Mouse (Mus musculus) midbrain, embryonic 10.5 days (tissue): ENCODE data around the gene Nup133. TPM values are rescaled to one million over a fixed set of nuclear protein-coding genes. Genes with fewer than 3 reads are reported as not detected.

Experiments
- DNase-seq: peaks from one replicate; pipeline ENCODE4 v3.0.0-alpha.2; 2017; ENCODE audit warnings: low spot score
- H3K27ac ChIP-seq: fragments of 300-500 bp; sonication (generic); replicated peaks from 2 replicates; pipeline ENCODE4 v1.5.1; 2016; ENCODE audit warnings: mild to moderate bottlenecking
- H3K27me3 ChIP-seq: fragments of 300-500 bp; sonication (generic); 2 replicates; pipeline ENCODE4 v1.6.1; 2016; ENCODE audit warnings: low read depth, mild to moderate bottlenecking; ENCODE audit not compliant: poor library complexity, severe bottlenecking
- H3K36me3 ChIP-seq: fragments of 300-500 bp; sonication (generic); 2 replicates; pipeline ENCODE4 v1.6.1; 2016; ENCODE audit warnings: mild to moderate bottlenecking, moderate library complexity
- H3K4me1 ChIP-seq: fragments of 300-500 bp; sonication (generic); 2 replicates; pipeline ENCODE4 v1.6.1; 2016
- H3K4me3 ChIP-seq: fragments of 300-500 bp; sonication (generic); 2 replicates; pipeline ENCODE4 v1.5.1; 2016; ENCODE audit warnings: mild to moderate bottlenecking, moderate library complexity
- H3K9me3 ChIP-seq: fragments of 300-500 bp; sonication (generic); replicated peaks from 2 replicates; pipeline ENCODE4 v1.6.1; 2016; ENCODE audit warnings: mild to moderate bottlenecking
- WGBS: fragments of 180-500 bp; shearing (Covaris S2); methylation state at CpG from one replicate; pipeline ENCODE4 v1.1.7; 2016; 5-methylcytosine and 5-hydroxymethylcytosine counted together
- polyA plus RNA-seq: library from polyadenylated mRNA; unstranded; fragments of >200 nt; fragmentation: Nextera tagmentation; extraction: Ambion mirVana; gene quantifications from 2 replicates; pipeline ENCODE4 v1.2.1, GENCODE M21; 2016

Gene Nup133
- polyA plus RNA-seq, 1 experiment from 2014 or later: 54.5 TPM

DNA sequence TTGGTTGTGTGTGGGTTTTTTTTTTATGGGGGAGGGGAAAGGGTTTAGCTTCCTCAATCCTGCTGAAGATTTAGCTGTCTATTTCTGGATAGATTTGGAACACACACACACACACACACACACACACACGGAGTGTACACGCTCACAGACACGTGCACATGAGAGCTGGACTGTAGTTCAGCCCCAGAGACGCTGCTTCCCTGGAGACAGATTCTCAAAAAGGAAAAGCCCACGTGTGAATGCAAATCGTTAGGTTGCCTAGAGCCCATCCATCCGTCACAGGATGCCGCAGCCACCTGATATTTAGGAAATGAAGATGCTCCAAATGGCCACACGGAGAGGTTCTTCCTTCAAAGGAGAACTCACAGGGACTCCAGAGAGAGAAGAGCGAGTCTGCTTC, 68.8 kb downstream of the Nup133 start:
- DNase-seq: no peak
- no peak overlapping the region for H3K4me3 ChIP-seq
- H3K27me3 ChIP-seq: peaks cover 25% of the 10 kb centered on the region
- H3K4me1 ChIP-seq: peaks cover 14% of the 10 kb centered on the region
- no peak overlapping the region for H3K27ac ChIP-seq
- H3K36me3 ChIP-seq: no peaks in the 10 kb centered on the region
- WGBS: 75% methylated on average over 10 of the region's 10 CpGs
- no peaks in the 10 kb centered on the region for H3K9me3 ChIP-seq

DNA sequence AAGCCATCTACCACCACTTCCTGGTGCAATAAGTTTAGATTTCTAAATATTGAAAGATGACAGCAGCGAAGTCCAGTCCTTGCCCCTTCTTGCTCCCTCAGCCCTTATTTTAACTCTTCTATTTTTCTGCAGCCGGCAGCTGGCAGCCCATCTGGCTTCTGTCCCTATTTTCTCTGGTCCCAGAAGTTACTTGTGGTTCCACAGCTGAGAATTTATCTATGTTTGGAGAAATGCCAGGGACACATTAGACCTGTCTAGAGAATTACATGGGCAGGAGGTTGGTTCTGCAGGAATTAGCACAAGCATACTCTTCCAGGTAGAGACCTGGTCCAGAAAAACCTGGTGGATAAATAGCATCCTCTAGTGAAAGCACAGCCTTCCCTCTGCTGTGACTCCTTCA, 71.2 kb downstream of the Nup133 start:
- Histone ChIP-seq H3K27me3 (peaks cover 1% of the 10 kb centered on the region; the same call in 1 of the 2 replicates), H3K36me3 (no peaks in the 10 kb centered on the region), H3K27ac (no peak overlapping the region), H3K4me1 (no peaks in the 10 kb centered on the region), H3K9me3 (no peaks in the 10 kb centered on the region), H3K4me3 (no peak overlapping the region)
- no peak for DNase-seq
- WGBS: 89% methylated on average over 2 of the region's 2 CpGs

DNA sequence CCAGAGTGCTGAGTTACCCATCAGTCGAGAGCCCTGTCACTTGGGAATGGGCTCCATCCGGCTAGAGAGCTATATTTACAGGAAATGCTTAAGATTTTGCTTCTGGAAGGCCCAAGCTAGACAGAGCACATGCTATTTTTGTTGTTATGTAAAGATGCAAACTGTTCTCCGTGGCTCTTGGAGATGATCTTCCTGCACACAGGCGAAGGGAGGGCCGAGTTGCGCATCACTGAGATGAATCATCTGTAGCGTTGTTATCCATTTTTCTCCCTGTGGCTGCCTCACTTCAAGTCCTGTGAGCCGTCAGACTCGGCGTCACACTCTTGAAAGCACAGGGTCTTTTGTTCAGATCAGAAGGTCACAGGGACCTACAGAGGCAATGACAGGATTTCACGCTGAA, 74.7 kb downstream of the Nup133 start:
- no peak overlapping the region for H3K4me3 ChIP-seq
- H3K27ac ChIP-seq: no peak overlapping the region
- WGBS: 82% methylated on average over 11 of the region's 11 CpGs
- no peaks in the 10 kb centered on the region for H3K4me1 ChIP-seq
- no peaks in the 10 kb centered on the region for H3K36me3 ChIP-seq
- no peaks in the 10 kb centered on the region for H3K27me3 ChIP-seq
- no peaks in the 10 kb centered on the region for H3K9me3 ChIP-seq
- no peak for DNase-seq

DNA sequence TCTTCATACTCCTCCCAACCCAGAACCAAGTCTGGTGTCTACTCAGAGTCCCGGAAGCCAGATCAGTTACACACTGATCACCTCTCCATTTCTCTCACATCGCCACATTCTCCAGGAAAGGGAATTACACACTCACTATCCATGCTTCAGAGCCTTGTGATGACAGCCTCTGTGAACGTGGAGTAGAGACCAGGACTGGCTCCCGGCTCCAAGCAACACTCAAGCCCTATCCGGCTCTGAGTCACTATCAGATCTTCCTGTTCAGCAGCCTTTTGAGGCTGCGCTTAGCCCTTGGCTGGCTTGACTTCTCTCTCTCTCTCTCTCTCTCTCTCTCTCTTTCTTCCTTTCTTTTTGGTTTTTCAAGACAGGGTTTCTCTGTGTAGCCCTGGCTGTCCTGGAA, 75.7 kb downstream of the Nup133 start:
- Histone ChIP-seq H3K4me1 (no peaks in the 10 kb centered on the region), H3K27ac (no peak overlapping the region), H3K4me3 (no peak overlapping the region), H3K27me3 (no peaks in the 10 kb centered on the region), H3K36me3 (no peaks in the 10 kb centered on the region), H3K9me3 (no peaks in the 10 kb centered on the region)
- no peak for DNase-seq
- WGBS: 87% methylated on average over 6 of the region's 6 CpGs

DNA sequence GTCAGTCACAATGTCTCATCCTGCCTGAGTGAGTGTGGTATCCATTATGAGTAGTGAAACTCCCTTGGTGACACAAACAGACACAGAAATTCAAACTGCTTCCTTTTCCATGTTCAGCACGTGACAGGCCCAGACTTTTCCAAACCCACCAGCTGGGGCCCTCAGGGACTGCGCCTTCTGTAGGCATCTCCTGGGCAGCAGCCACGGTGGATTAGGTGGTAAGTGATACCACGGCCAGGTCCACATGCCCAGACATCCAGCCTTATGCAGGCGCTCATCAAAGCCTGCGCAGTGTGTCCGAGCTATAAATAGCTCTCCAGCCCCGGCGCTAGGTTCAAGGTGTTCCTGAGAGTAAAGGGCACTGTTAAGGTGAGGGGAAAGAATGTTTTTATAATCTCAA, 77.0 kb downstream of the Nup133 start:
- DNase-seq: no peak
- Histone ChIP-seq H3K27me3 (no peaks in the 10 kb centered on the region), H3K36me3 (no peaks in the 10 kb centered on the region), H3K9me3 (no peaks in the 10 kb centered on the region), H3K4me1 (0 out of 2 replicates have a peak, but pooled peaks cover 2% of the 10 kb centered on the region), H3K27ac (no peak overlapping the region), H3K4me3 (no peak overlapping the region)
- WGBS: 87% methylated on average over 9 of the region's 9 CpGs

DNA sequence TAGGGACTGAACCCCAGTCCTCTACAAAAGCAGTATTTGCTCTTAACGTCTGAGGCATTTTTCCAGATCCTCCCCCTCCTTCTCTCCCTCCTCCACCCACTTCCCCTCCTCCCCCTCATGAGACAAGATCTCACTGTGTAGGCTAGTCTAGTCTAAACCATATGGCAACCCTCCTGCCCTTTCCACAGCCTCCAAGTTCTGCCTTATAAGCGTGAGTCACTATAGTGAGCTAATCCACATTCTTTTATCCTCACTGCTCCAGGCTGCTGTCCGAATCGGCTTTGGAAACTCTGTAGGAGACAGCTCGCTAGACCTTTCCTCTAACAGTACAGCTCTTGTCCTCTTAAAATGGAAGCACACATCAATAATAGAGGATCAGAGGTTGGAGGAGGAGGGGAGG, 82.1 kb downstream of the Nup133 start:
- H3K4me1 ChIP-seq: peaks cover 12% of the 10 kb centered on the region; the same call in 1 of the 2 replicates
- peaks cover 32% of the 10 kb centered on the region for H3K27me3 ChIP-seq
- no peak overlapping the region for H3K4me3 ChIP-seq
- DNase-seq: no peak
- H3K36me3 ChIP-seq: no peaks in the 10 kb centered on the region
- H3K27ac ChIP-seq: no peak overlapping the region
- 33% methylated on average over 5 of the region's 5 CpGs for WGBS
- H3K9me3 ChIP-seq: no peaks in the 10 kb centered on the region

DNA sequence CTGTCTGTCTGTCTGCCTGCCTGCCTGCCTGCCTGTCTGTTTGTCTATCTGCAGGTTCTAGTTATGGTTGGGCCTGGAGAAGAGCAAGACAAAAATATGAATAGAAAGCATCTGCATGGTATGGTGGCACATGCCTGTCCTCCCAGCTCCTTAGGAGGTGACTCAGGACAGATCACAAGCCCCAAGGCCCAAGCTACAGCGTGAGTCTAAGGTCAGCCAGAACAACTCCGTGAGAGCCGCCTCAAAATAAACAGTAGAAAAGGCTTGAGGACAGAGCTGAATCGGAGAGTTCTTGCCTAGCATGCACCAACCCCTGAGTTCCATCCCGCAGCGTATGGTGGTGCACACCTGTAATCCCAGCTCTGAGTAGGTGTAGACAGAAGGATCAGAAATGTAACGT, 83.3 kb downstream of the Nup133 start:
- H3K27ac ChIP-seq: no peak overlapping the region
- no peaks in the 10 kb centered on the region for H3K36me3 ChIP-seq
- peaks cover 43% of the 10 kb centered on the region for H3K27me3 ChIP-seq
- H3K9me3 ChIP-seq: no peaks in the 10 kb centered on the region
- H3K4me3 ChIP-seq: no peak overlapping the region
- peaks cover 12% of the 10 kb centered on the region; the same call in 1 of the 2 replicates for H3K4me1 ChIP-seq
- 85% methylated on average over 7 of the region's 7 CpGs for WGBS
- no peak for DNase-seq

DNA sequence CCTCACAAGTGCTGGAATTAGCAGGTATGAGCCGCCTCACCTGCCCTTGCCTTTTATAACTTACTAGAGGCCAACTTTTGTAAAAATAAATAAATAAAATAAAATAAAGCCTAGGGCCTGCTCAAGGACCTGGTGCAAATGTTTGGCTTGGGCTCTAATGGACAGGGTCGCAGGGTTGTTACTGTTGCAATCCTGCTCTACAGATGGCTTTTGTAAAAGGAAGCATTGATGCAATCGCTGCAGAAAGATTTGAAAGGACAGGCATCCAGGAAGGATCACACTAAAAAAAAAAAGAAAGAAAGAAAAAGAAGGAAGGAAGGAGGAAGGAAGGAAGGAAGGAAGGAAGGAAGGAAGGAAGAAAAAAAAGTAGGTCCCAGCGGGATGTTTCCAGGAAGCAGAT, 88.7 kb downstream of the Nup133 start:
- H3K27me3 ChIP-seq: peaks cover 51% of the 10 kb centered on the region
- peaks cover 27% of the 10 kb centered on the region for H3K4me1 ChIP-seq
- no peak overlapping the region for H3K27ac ChIP-seq
- no peaks in the 10 kb centered on the region for H3K36me3 ChIP-seq
- peak overlapping the region; percentile 97 for H3K4me3 ChIP-seq
- no peaks in the 10 kb centered on the region for H3K9me3 ChIP-seq
- no peak for DNase-seq
- 74% methylated on average over 4 of the region's 4 CpGs for WGBS

DNA sequence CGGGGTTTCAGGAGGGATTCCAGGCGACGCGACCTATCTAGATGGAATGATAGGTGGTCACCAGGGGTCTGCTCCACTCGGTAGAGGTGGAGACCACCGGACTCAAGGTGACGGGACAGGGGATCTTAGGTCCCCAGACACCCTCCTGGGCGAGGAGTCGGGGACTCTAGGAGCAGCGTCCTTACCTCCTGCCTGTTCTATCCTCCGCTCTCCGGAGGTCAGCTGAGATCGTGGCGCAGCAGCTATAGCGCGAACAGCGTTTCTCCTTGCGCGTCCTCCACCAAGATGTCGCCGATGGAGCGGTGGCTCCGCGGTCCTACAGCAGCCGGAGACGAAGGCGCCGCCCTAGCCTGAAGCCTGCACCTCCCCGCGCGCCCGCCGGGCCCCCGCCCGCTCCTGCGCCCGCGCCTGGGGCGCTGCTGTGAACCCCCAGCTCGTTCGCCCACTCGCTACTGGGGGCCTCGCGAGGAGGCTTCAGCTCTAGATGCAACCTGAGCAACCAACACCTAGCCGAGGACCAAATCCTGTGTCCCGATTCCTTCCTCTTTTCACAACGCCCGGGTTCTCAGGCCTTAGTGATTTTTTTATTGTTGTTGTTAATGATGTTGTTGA, 89.3 kb downstream of the Nup133 start, which contains the start of gene Ccsap:
Ccsap (minus strand) TSS at position 562 of the 612 bp plus-strand sequence.
- H3K36me3 ChIP-seq: 0 out of 2 replicates have a peak, but pooled peaks cover 2% of the 10 kb centered on the region
- peak within 1 kb of the TSS; percentile 97 for H3K4me3 ChIP-seq
- DNase-seq: no peak
- WGBS: 2% methylated on average over 48 of the region's 48 CpGs
- H3K4me1 ChIP-seq: peaks cover 27% of the 10 kb centered on the region
- H3K9me3 ChIP-seq: peaks cover 4% of the 10 kb centered on the region; the same call in 1 of the 2 replicates
- peak within 1 kb of the TSS; percentile 87 for H3K27ac ChIP-seq
- H3K27me3 ChIP-seq: peaks cover 47% of the 10 kb centered on the region

DNA sequence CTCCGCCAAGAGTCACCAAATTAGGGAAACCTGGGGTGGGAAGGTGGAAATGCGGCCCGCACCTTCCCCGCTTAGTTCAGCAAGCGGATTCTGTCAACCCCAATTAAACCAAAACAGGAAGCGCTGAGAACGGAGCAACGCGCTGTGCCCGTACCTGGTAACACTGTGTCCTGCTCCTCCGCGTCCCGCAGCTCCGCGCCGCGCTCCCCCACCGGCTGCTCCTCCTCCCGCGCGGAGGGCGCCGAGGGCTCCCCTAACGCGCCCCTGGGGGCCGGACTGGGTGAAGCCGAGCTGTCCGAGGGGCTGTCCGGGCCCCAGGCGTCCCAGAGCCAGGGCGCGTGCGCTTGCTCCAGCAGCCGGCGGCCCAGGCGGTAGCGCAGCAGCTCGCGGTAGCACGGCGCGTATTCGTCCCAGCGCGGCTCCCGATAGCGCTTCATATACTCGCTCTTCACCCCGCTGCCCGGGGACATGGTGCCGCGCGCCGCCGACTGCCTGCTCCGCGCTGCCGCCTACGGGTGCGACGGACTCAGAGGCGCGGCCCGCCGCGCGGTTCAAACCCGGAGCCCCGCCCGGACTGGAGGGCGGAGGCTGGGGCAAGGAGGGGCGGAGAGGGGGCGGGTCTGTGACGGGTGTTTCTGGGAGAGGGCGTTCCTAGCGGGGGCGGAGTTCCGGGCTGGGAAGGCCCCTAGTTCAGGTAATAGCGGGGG, 90.0 kb downstream of the Nup133 start:
- peak; percentile 92 for DNase-seq
- peaks cover 42% of the 10 kb centered on the region for H3K27me3 ChIP-seq
- H3K36me3 ChIP-seq: 0 out of 2 replicates have a peak, but pooled peaks cover 8% of the 10 kb centered on the region
- peak overlapping the region; percentile 87 for H3K27ac ChIP-seq
- H3K4me1 ChIP-seq: peaks cover 25% of the 10 kb centered on the region
- H3K4me3 ChIP-seq: peak overlapping the region; percentile 97
- under 1% methylated on average over 79 of the region's 79 CpGs for WGBS
- peaks cover 6% of the 10 kb centered on the region; the same call in 1 of the 2 replicates for H3K9me3 ChIP-seq

DNA sequence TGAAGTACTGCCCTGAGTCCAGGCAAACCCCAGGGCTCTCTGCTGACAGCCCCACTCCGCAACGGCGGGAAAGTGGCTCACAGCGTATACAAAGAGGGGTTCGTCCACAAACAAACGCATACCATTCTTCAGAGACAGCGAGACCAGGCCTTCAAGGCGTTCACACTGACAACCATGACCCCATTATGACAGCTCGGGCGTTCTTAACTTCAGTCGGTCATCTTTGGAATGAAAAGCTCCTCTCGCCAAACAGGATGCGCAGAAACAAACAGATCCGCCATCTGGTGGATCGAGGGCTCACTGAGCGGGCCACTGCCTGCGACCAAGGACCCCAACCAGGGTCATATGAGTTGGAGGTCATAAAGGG, 90.5 kb downstream of the Nup133 start:
- Histone ChIP-seq H3K27me3 (peaks cover 36% of the 10 kb centered on the region), H3K4me3 (peak overlapping the region; percentile 97), H3K27ac (peak overlapping the region; percentile 87), H3K9me3 (peaks cover 6% of the 10 kb centered on the region; the same call in 1 of the 2 replicates), H3K4me1 (peaks cover 22% of the 10 kb centered on the region), H3K36me3 (0 out of 2 replicates have a peak, but pooled peaks cover 8% of the 10 kb centered on the region)
- peak; percentile 59 for DNase-seq
- WGBS: under 1% methylated on average over 17 of the region's 17 CpGs

DNA sequence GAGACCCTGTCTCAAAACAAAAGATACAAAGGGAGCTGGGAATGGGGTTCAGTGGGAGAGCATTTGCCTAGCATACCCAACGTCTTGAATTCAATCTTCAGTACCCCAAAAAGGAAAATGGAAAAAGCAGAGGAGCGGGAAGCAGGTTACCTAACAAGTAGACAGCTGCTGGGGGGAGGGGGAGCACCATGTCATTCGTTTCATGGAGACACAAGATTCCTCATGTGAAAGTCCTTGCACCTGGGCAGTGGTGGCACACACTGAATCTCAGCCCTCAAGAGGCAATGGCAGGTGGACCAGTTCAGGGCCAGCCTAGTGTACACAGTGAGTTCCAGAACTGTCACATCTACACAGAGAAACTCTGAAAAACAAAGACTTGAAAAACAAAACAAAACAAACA, 91.7 kb downstream of the Nup133 start:
- Histone ChIP-seq H3K4me1 (peaks cover 22% of the 10 kb centered on the region), H3K27ac (no peak overlapping the region), H3K4me3 (peak overlapping the region; percentile 97; the same call in 1 of the 2 replicates), H3K36me3 (0 out of 2 replicates have a peak, but pooled peaks cover 8% of the 10 kb centered on the region), H3K27me3 (peaks cover 26% of the 10 kb centered on the region), H3K9me3 (peaks cover 6% of the 10 kb centered on the region; the same call in 1 of the 2 replicates)
- 72% methylated on average over 3 of the region's 3 CpGs for WGBS
- DNase-seq: no peak
